In the genomic region with DNA sequence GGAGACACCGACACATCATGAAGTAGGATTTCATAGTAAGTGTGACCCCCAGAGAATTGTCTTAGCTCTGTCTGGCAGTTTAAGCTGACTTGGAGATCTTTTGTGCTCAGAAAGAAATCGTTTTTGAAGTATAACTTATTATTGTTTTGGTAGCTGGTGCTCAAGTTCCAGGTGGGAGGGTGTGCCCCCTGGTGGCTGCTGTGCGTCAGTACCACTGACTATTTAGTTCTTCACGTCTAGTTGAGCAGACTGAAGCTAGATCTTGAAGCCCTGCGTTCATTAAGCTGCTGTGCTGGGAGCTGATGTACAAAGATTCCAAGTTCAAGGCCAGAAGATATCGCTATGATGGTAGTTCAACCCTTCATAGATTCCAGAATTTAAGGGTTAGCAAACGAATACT, we compare ENCODE assay signal across 9 mouse cellular contexts.
DNase-seq lines count a peak whose midpoint lies in the region; ATAC-seq lines count a peak whose summit lies in the region.
"Had no signal": no experiment of that assay in that cellular context is flagged by ENCODE, and none has a peak within 500 bp of the region (broad histone marks: within the 10 kb centered on the region; RNA-seq: fewer than 3 reads in every experiment).

No protein-coding gene starts in this region.

- H3K9me3 ChIP-seq in neural tube, embryonic 15.5 days (replicated peaks): no peaks in the 10 kb centered on the region
- no peaks in the 10 kb centered on the region for H3K9me3 ChIP-seq in limb, embryonic 13.5 days
- H3K9me3 ChIP-seq: hindbrain, embryonic 15.5 days had no signal

- no peaks in the 10 kb centered on the region for H3K27me3 ChIP-seq in neural tube, embryonic 15.5 days (replicated peaks)
- no peaks in the 10 kb centered on the region for H3K27me3 ChIP-seq in limb, embryonic 13.5 days
- H3K27me3 ChIP-seq: hindbrain, embryonic 15.5 days had no signal

- H3K9ac ChIP-seq in neural tube, embryonic 15.5 days (replicated peaks): no peak overlapping the region
- no peak overlapping the region for H3K9ac ChIP-seq in limb, embryonic 13.5 days
- H3K9ac ChIP-seq: hindbrain, embryonic 15.5 days had no signal

- H3K4me2 ChIP-seq in neural tube, embryonic 15.5 days: no peak overlapping the region
- H3K4me2 ChIP-seq in limb, embryonic 13.5 days (replicated peaks): no peak overlapping the region
- H3K4me2 ChIP-seq: hindbrain, embryonic 15.5 days had no signal

- 38% methylated on average over 7 of the region's 7 CpGs for WGBS in neural tube, embryonic 15.5 days
- WGBS in limb, embryonic 13.5 days: 37% methylated on average over 7 of the region's 7 CpGs

- no peak overlapping the region for H3K4me3 ChIP-seq in neural tube, embryonic 15.5 days (replicated peaks)
- no peak overlapping the region for H3K4me3 ChIP-seq in limb, embryonic 13.5 days
- H3K4me3 ChIP-seq: hindbrain, embryonic 15.5 days had no signal

- peak; percentile 63 for DNase-seq in neural tube, embryonic 10.5 days (ENCODE audit: extremely low spot score, low spot score)
- DNase-seq in ZHBTc4 (ENCODE audit: low read depth, low spot score): peak; percentile 80
- peak; percentile 61 for DNase-seq in embryo, embryonic 11 days
- peak; percentile 76 for DNase-seq in retina, embryonic 14.5 days (ENCODE audit: low spot score)
- peak; percentile 32 to 74 for DNase-seq in urinary bladder, postnatal 4 days (ENCODE audit: low spot score in 2 of 2)

- no peak overlapping the region for H3K27ac ChIP-seq in neural tube, embryonic 15.5 days (replicated peaks)
- H3K27ac ChIP-seq in limb, embryonic 13.5 days: 0 out of 2 replicates have a peak overlapping the region, but pooled peaks have one; percentile 6
- H3K27ac ChIP-seq: hindbrain, embryonic 15.5 days had no signal

- no peak for ATAC-seq in neural tube, embryonic 15.5 days (ENCODE audit: low FRiP score)
- peak; percentile 34 to 38; a peak in 3 of 4 replicates for ATAC-seq in hematopoietic stem cell, adult 5-6 weeks (replicated peaks in 1 of 2; ENCODE audit: insufficient read depth in 1 of 2, low FRiP score in 2 of 2, low TSS enrichment in 1 of 2, low read depth in 1 of 2, poor library complexity in 2 of 2, severe bottlenecking in 2 of 2)
- ATAC-seq in limb, embryonic 13.5 days (ENCODE audit: low FRiP score, low read depth): no peak

- peaks cover 5% of the 10 kb centered on the region; the same call in 1 of the 2 replicates for H3K4me1 ChIP-seq in neural tube, embryonic 15.5 days
- peaks cover 19% of the 10 kb centered on the region for H3K4me1 ChIP-seq in limb, embryonic 13.5 days

- H3K36me3 ChIP-seq in neural tube, embryonic 15.5 days: no peaks in the 10 kb centered on the region
- H3K36me3 ChIP-seq in limb, embryonic 13.5 days: no peaks in the 10 kb centered on the region
- H3K36me3 ChIP-seq: hindbrain, embryonic 15.5 days had no signal

Comparison
In these comparisons a context has a peak if more than half of its experiments do, and no peak if none do; other contexts are left out.
1. ATAC-seq: peak in hematopoietic stem cell, adult 5-6 weeks (2 of 2); none in neural tube, embryonic 15.5 days (single experiment) and limb, embryonic 13.5 days (single experiment).
2. Peak in every context shown above with its lines, with median percentiles within 50 percentile points of each other: DNase-seq.